Mouse (Mus musculus) monocyte, adult 2 months (primary cell): ENCODE results near the gene Wdr62.
"Not testable (repeated sequence)": the region's sequence is repeated elsewhere in the genome, so short reads cannot be mapped to it uniquely, and the experiment has no call there.

Experiments used
- DNase-seq, 2 experiments: peaks; one replicate each; pipeline ENCODE4 v3.0.0; 2022; ENCODE audit warnings: low spot score in 2 of 2, low read depth in 1 of 2

The Wdr62 gene

GRCm38 (mm10) chr7:30265531-30265930, 14.7 kb downstream of the Wdr62 start:
- no peak for DNase-seq

- DNase-seq, result peak; percentile 20 to 35
Observed at GRCm38 (mm10) chr7:30265041-30265440, 15.2 kb downstream of the Wdr62 start.

GRCm38 (mm10) chr7:30251956-30252954, 28.0 kb downstream of the Wdr62 start:
- no peak for DNase-seq

GRCm38 (mm10) chr7:30237374-30237773, 42.8 kb downstream of the Wdr62 start:
- not testable (repeated sequence) for DNase-seq

- DNase-seq, result no peak
Observed at GRCm38 (mm10) chr7:30235625-30236024, 44.6 kb downstream of the Wdr62 start, which contains the start of gene Ovol3. TSS of gene Ovol3 (minus strand) at chr7:30235725.

GRCm38 (mm10) chr7:30235091-30235490, 45.1 kb downstream of the Wdr62 start:
- DNase-seq, result no peak

- no peak for DNase-seq
Observed at GRCm38 (mm10) chr7:30234276-30234858, 45.9 kb downstream of the Wdr62 start.

GRCm38 (mm10) chr7:30233387-30233786, 46.8 kb downstream of the Wdr62 start:
- DNase-seq, result no peak

- DNase-seq, result peak; percentile 5 to 25
Observed at GRCm38 (mm10) chr7:30232631-30233148, 47.5 kb downstream of the Wdr62 start.

- DNase-seq, result peak; percentile 92 to 93
Observed at GRCm38 (mm10) chr7:30231669-30232454, 48.4 kb downstream of the Wdr62 start, which contains the start of the genes Polr2i and Tbcb. TSS of gene Polr2i (plus strand) at chr7:30231948. TSS of gene Tbcb (minus strand) at chr7:30232272.

- no peak for DNase-seq
Observed at GRCm38 (mm10) chr7:30231328-30231668, 48.9 kb downstream of the Wdr62 start.

- DNase-seq, result no peak
Observed at GRCm38 (mm10) chr7:30224206-30224605, 56.0 kb downstream of the Wdr62 start.

- no peak for DNase-seq
Observed at GRCm38 (mm10) chr7:30222205-30222604, 58.0 kb downstream of the Wdr62 start.

- DNase-seq, result no peak
Observed at GRCm38 (mm10) chr7:30221433-30221832, 58.8 kb downstream of the Wdr62 start.

GRCm38 (mm10) chr7:30220008-30220356, 60.2 kb downstream of the Wdr62 start:
- DNase-seq, result no peak

- no peak for DNase-seq
Observed at GRCm38 (mm10) chr7:30219293-30220007, 60.8 kb downstream of the Wdr62 start.

GRCm38 (mm10) chr7:30217277-30217676, 62.9 kb downstream of the Wdr62 start:
- DNase-seq, result no peak

GRCm38 (mm10) chr7:30216723-30217151, 63.5 kb downstream of the Wdr62 start:
- DNase-seq, result peak in 1 of 2 experiments; percentile 33

GRCm38 (mm10) chr7:30215875-30216274, 64.3 kb downstream of the Wdr62 start:
- DNase-seq, result no peak

- DNase-seq, result no peak
Observed at GRCm38 (mm10) chr7:30213881-30214280, 66.3 kb downstream of the Wdr62 start.
